Mouse (Mus musculus): ENCODE data around the gene Rab43.

DNA sequence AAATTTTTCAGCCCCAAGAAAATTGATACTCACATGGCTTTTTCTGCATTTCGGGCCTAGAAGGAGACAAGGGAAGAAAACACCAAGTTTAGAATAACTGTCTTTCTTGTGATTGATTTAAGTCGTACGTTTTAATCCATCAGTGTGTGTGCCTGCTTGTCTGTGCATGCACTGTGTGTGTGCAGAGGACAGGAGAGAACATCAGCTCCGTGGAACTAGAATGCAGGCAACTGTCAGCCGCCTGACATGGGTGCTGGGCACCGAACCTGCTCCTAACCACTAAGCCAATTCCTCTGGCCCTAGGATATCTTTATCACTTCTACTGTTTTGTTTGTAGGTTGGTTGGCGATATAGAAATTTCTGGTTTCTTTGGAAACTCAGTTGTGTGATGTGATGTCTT, 23.7 kb upstream of the Rab43 start, which contains the start of gene Gm45140:
- TF ChIP-seq POLR2A (IDR thresholded peaks at IDR 0.05; ENCODE audit: borderline replicate concordance, insufficient read depth, low read length) (no peak), CTCF (IDR thresholded peaks at IDR 0.05; ENCODE audit: borderline replicate concordance, insufficient read depth, low read depth, low read length) (no peak)

All from cerebellum, adult 2 months (tissue).